Mouse (Mus musculus) MEL (cell line): Measurements from ENCODE around the gene Cadm2. TPM values are rescaled to one million over a fixed set of nuclear protein-coding genes. Genes with fewer than 3 reads are reported as not detected.

Experiments used
- DNase-seq: peaks from one replicate; pipeline ENCODE4 v3.0.0; 2011; ENCODE audit warnings: low read depth, low spot score
- H3K27ac ChIP-seq: 2 replicates; pipeline ENCODE4 v1.5.1; 2012; ENCODE audit warnings: low read depth, mild to moderate bottlenecking, control low read depth, low read length, moderate library complexity; ENCODE audit not compliant: control insufficient read depth
- H3K27me3 ChIP-seq, 2 experiments: fragments of 150-350 bp in 1 of 2; sonication (generic) in 1 of 2; 2 replicates each; pipeline ENCODE4 v1.6.1; 2012; ENCODE audit warnings: low read length in 2 of 2, mild to moderate bottlenecking in 2 of 2, improper control_type of control experiment in 1 of 2, moderate library complexity in 1 of 2; ENCODE audit not compliant: insufficient read depth in 2 of 2, control insufficient read depth in 1 of 2
- H3K36me3 ChIP-seq, 2 experiments: 2 replicates each; pipeline ENCODE4 v1.6.1; 2012 to 2014; ENCODE audit warnings: low read length in 2 of 2, improper control_type of control experiment in 1 of 2, inconsistent platforms in 1 of 2, mild to moderate bottlenecking in 1 of 2; ENCODE audit not compliant: insufficient read depth in 2 of 2, control insufficient read depth in 1 of 2
- H3K4me1 ChIP-seq, 2 experiments: fragments of 150-350 bp in 1 of 2; sonication (generic) in 1 of 2; 2 replicates each; pipeline ENCODE4 v1.6.1; 2012; ENCODE audit warnings: low read length in 2 of 2, improper control_type of control experiment in 1 of 2, mild to moderate bottlenecking in 1 of 2; ENCODE audit not compliant: insufficient read depth in 2 of 2, control insufficient read depth in 1 of 2
- H3K4me3 ChIP-seq, 2 experiments: fragments of 150-350 bp in 1 of 2; sonication (generic) in 1 of 2; 2 replicates each; pipeline ENCODE4 v1.5.1; 2012; ENCODE audit warnings: low read depth in 2 of 2, low read length in 2 of 2, mild to moderate bottlenecking in 2 of 2, moderate library complexity in 2 of 2, control low read depth in 1 of 2, improper control_type of control experiment in 1 of 2; ENCODE audit not compliant: control insufficient read depth in 1 of 2, insufficient read depth in 1 of 2
- H3K79me2 ChIP-seq: 2 replicates; pipeline ENCODE4 v1.6.1; 2012; ENCODE audit warnings: mild to moderate bottlenecking, low read length, moderate library complexity; ENCODE audit not compliant: control insufficient read depth, poor library complexity, insufficient read depth
- H3K9ac ChIP-seq: 2 replicates; pipeline ENCODE4 v1.6.1; 2012; ENCODE audit warnings: low read depth, mild to moderate bottlenecking, control low read depth, low read length, moderate library complexity; ENCODE audit not compliant: control insufficient read depth, poor library complexity, severe bottlenecking
- H3K9me3 ChIP-seq: fragments of 150-350 bp; sonication (generic); replicated peaks from 2 replicates; pipeline ENCODE4 v1.6.1; 2012; ENCODE audit warnings: mild to moderate bottlenecking, low read length, improper control_type of control experiment, moderate library complexity; ENCODE audit not compliant: insufficient read depth
- CHD2 ChIP-seq: IDR thresholded peaks from 2 replicates; pipeline ENCODE4 v1.6.1; 2011; ENCODE audit warnings: low read length, improper control_type of control experiment
- CTCF ChIP-seq, 3 experiments: IDR thresholded peaks in 2 of 3; conservative IDR thresholded peaks in 1 of 3; 2 replicates each; pipeline ENCODE4 v1.5.1; 2011 to 2012; ENCODE audit warnings: low read length in 3 of 3, low read depth in 2 of 3, mild to moderate bottlenecking in 2 of 3, improper control_type of control experiment in 1 of 3, inconsistent platforms in 1 of 3, mixed read lengths in 1 of 3, moderate library complexity in 1 of 3; ENCODE audit not compliant: control insufficient read depth in 1 of 3, insufficient read depth in 1 of 3, poor library complexity in 1 of 3, severe bottlenecking in 1 of 3
- EP300 ChIP-seq, 2 experiments: IDR thresholded peaks; 2 replicates each; pipeline ENCODE4 v1.6.1; 2011; ENCODE audit warnings: improper control_type of control experiment in 2 of 2, low read length in 2 of 2, low read depth in 1 of 2, mild to moderate bottlenecking in 1 of 2
- GABPA ChIP-seq: IDR thresholded peaks from 2 replicates; pipeline ENCODE4 v1.6.1; 2012; ENCODE audit warnings: low read depth, mild to moderate bottlenecking, inconsistent platforms, low read length, improper control_type of control experiment, moderate library complexity
- GATA1 ChIP-seq: IDR thresholded peaks from 2 replicates; pipeline ENCODE4 v1.6.1; 2011; ENCODE audit warnings: low read depth, low read length, improper control_type of control experiment
- MAX ChIP-seq: IDR thresholded peaks from 2 replicates; pipeline ENCODE4 v1.6.1; 2011; ENCODE audit warnings: low read length, improper control_type of control experiment
- MAZ ChIP-seq: IDR thresholded peaks from 2 replicates; pipeline ENCODE4 v1.6.1; 2012; ENCODE audit warnings: low read depth, mild to moderate bottlenecking, inconsistent platforms, low read length, improper control_type of control experiment
- MEF2A ChIP-seq: IDR thresholded peaks from 2 replicates; pipeline ENCODE4 v1.6.1; 2014; ENCODE audit warnings: low read depth, mild to moderate bottlenecking, inconsistent platforms, low read length, improper control_type of control experiment; ENCODE audit not compliant: poor library complexity, insufficient replicate concordance, severe bottlenecking; ENCODE audit errors: extremely low read depth
- MXI1 ChIP-seq: IDR thresholded peaks from 2 replicates; pipeline ENCODE4 v1.6.1; 2011; ENCODE audit warnings: mild to moderate bottlenecking, low read depth, low read length, improper control_type of control experiment
- MYB ChIP-seq: IDR thresholded peaks from 2 replicates; pipeline ENCODE4 v1.6.1; 2011; ENCODE audit warnings: mild to moderate bottlenecking, low read depth, low read length, improper control_type of control experiment
- MYC ChIP-seq: IDR thresholded peaks from 2 replicates; pipeline ENCODE4 v1.6.1; 2011; ENCODE audit warnings: low read depth, mild to moderate bottlenecking, low read length, improper control_type of control experiment, moderate library complexity
- POLR2A ChIP-seq, 2 experiments: IDR thresholded peaks; 2 replicates each; pipeline ENCODE4 v1.6.1; 2011 to 2012; ENCODE audit warnings: low read length in 2 of 2, mild to moderate bottlenecking in 2 of 2, control low read depth in 1 of 2, improper control_type of control experiment in 1 of 2, low read depth in 1 of 2, moderate library complexity in 1 of 2; ENCODE audit not compliant: control insufficient read depth in 1 of 2, insufficient read depth in 1 of 2, poor library complexity in 1 of 2
- RAD21 ChIP-seq: IDR thresholded peaks from 2 replicates; pipeline ENCODE4 v1.6.1; 2011; ENCODE audit warnings: mild to moderate bottlenecking, low read depth, low read length, improper control_type of control experiment
- RCOR1 ChIP-seq: IDR thresholded peaks from 2 replicates; pipeline ENCODE4 v1.6.1; 2012; ENCODE audit warnings: low read depth, mild to moderate bottlenecking, inconsistent platforms, low read length, improper control_type of control experiment
- TCF12 ChIP-seq: IDR thresholded peaks from 2 replicates; pipeline ENCODE4 v1.6.1; 2014; ENCODE audit warnings: low read depth, mild to moderate bottlenecking, inconsistent platforms, low read length, improper control_type of control experiment, moderate library complexity
- USF1 ChIP-seq: IDR thresholded peaks from 2 replicates; pipeline ENCODE4 v1.6.1; 2014; ENCODE audit warnings: low read depth, mild to moderate bottlenecking, inconsistent platforms, low read length, improper control_type of control experiment, moderate library complexity
- USF2 ChIP-seq, 2 experiments: IDR thresholded peaks; 2 replicates each; pipeline ENCODE4 v1.6.1; 2011 to 2012; ENCODE audit warnings: improper control_type of control experiment in 2 of 2, low read length in 2 of 2, borderline replicate concordance in 1 of 2, inconsistent platforms in 1 of 2, low read depth in 1 of 2, mild to moderate bottlenecking in 1 of 2; ENCODE audit not compliant: insufficient read depth in 1 of 2
- ZC3H11A ChIP-seq: IDR thresholded peaks from 2 replicates; pipeline ENCODE4 v1.6.1; 2012; ENCODE audit warnings: low read depth, mild to moderate bottlenecking, inconsistent platforms, low read length, improper control_type of control experiment
- ZMIZ1 ChIP-seq: IDR thresholded peaks from 2 replicates; pipeline ENCODE4 v1.6.1; 2012; ENCODE audit warnings: low read depth, mild to moderate bottlenecking, inconsistent platforms, low read length, improper control_type of control experiment, moderate library complexity
- ZNF384 ChIP-seq: IDR thresholded peaks from 2 replicates; pipeline ENCODE4 v1.6.1; 2012; ENCODE audit warnings: low read depth, mild to moderate bottlenecking, inconsistent platforms, low read length, improper control_type of control experiment
- polyA plus RNA-seq, 2 experiments: library from polyadenylated mRNA; stranded (reverse) in 1 of 2; unstranded in 1 of 2; fragments of >175 nt in 1 of 2; fragments of >200 nt in 1 of 2; gene quantifications; 2 replicates each; pipeline versions ENCODE4 v1.2.1 to v1.2.4; 2012; ENCODE audit warnings: low replicate concordance in 2 of 2, low read depth in 1 of 2; ENCODE audit not compliant: insufficient read length in 2 of 2, insufficient read depth in 1 of 2, missing spikeins in 1 of 2
- total RNA-seq: library from RNA; depleted of rRNA; stranded (reverse); fragments of 300-350 nt; gene quantifications from 2 replicates; pipeline ENCODE4 v1.2.3, GENCODE M21; 2012

Cadm2 gene
- total and polyA plus RNA-seq, 3 experiments: not detected

- TF ChIP-seq GATA1 (no peak), MAZ (no peak), ZNF384 (no peak), GABPA (no peak), MEF2A (no peak), USF2 (IDR thresholded peaks at IDR 0.05; ENCODE audit: borderline replicate concordance in 1 of 2, insufficient read depth in 1 of 2, low read depth in 1 of 2, low read length in 2 of 2) (no peak), TCF12 (no peak), ZMIZ1 (no peak), RAD21 (no peak), CTCF (IDR thresholded peaks at IDR 0.05 in 2 of 3, conservative IDR thresholded peaks at IDR 0.05 in 1 of 3; ENCODE audit: control insufficient read depth in 1 of 3, insufficient read depth in 1 of 3, low read depth in 2 of 3, low read length in 3 of 3, poor library complexity in 1 of 3, severe bottlenecking in 1 of 3) (no peak), POLR2A (IDR thresholded peaks at IDR 0.05; ENCODE audit: control insufficient read depth in 1 of 2, insufficient read depth in 1 of 2, low read depth in 1 of 2, low read length in 2 of 2, poor library complexity in 1 of 2) (no peak), MXI1 (no peak)
- H3K9ac ChIP-seq: no peak overlapping the region
- no peaks in the 10 kb centered on the region for H3K36me3 ChIP-seq
- no peak overlapping the region for H3K4me3 ChIP-seq
- no peak overlapping the region for H3K27ac ChIP-seq
- H3K79me2 ChIP-seq: no peaks in the 10 kb centered on the region
- DNase-seq: no peak
- H3K9me3 ChIP-seq: no peaks in the 10 kb centered on the region
- no peaks in the 10 kb centered on the region for H3K27me3 ChIP-seq
- no peaks in the 10 kb centered on the region for H3K4me1 ChIP-seq
Measured at GRCm38 (mm10) chr16:66643606-66644005, 977.1 kb downstream of the Cadm2 start.

- Histone ChIP-seq H3K4me1 (no peaks in the 10 kb centered on the region), H3K4me3 (no peak overlapping the region), H3K36me3 (no peaks in the 10 kb centered on the region), H3K9ac (no peak overlapping the region), H3K9me3 (no peaks in the 10 kb centered on the region), H3K79me2 (no peaks in the 10 kb centered on the region), H3K27me3 (no peaks in the 10 kb centered on the region), H3K27ac (no peak overlapping the region)
- TF ChIP-seq ZC3H11A (no peak), RCOR1 (no peak), GABPA (no peak), MYB (no peak), USF1 (no peak), EP300 (IDR thresholded peaks at IDR 0.05; ENCODE audit: low read depth in 1 of 2, low read length in 2 of 2) (no peak), CHD2 (no peak), MAX (no peak), MYC (no peak)
- no peak for DNase-seq
Measured at GRCm38 (mm10) chr16:66627527-66627926, 993.2 kb downstream of the Cadm2 start.
